Mouse (Mus musculus): ENCODE data around the gene Exoc3.

DNA sequence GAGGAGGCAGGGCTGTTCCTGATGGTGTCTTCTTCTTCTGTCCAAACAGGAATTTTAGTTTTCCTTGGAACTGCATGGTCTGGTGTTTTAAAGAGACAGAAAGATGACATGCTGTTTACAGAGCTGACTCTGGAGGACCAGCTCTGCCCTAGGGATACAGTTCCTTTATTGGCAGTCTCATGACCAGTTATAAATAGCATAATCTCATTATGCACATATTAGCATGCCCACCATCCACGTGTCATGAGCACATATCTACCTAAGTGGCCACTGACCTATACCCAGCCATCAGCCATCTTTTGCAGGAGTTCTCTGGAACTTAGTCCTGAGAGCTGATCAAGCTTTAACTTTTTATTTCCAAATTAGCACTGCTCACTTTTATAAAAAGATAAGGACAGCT, 12.1 kb upstream of the Exoc3 start:
- no peak for TF ChIP-seq CTCF (IDR thresholded peaks at IDR 0.05; ENCODE audit: low read depth, low read length)
- no peak for TF ChIP-seq POLR2A (IDR thresholded peaks at IDR 0.05; ENCODE audit: extremely low read depth, insufficient read depth, low read length)

All from liver, adult 2 months (tissue).